Mouse (Mus musculus): ENCODE data around the gene Med8.

GRCm38 (mm10) chr4:118410871-118411270, 1.7 kb downstream of the Med8 start:
- no peak for TF ChIP-seq CTCF (IDR thresholded peaks at IDR 0.05; ENCODE audit: control insufficient read depth, insufficient read depth, low read length)
- TF ChIP-seq POLR2A (IDR thresholded peaks at IDR 0.05; ENCODE audit: borderline replicate concordance, control insufficient read depth, low read depth, low read length), result no peak
